Mouse (Mus musculus): ENCODE measurements at regions not wholly inside any gene's neighbourhood (a gene's known extent, or its start where the extent isn't known, plus 50 kb on each side); places are given as distances from the start of the nearest gene placed in this dataset.

GRCm38 (mm10) chr16:84581166-84581565 is 66.2 kb downstream of the A730009L09Rik start:
- Histone ChIP-seq H3K4me3 (replicated peaks) (no peak overlapping the region), H3K9me3 (replicated peaks) (no peaks in the 10 kb centered on the region), H3K4me2 (no peak overlapping the region), H3K27ac (no peak overlapping the region), H3K36me3 (no peaks in the 10 kb centered on the region), H3K9ac (no peak overlapping the region), H3K4me1 (replicated peaks) (no peaks in the 10 kb centered on the region), H3K27me3 (no peaks in the 10 kb centered on the region)
- ATAC-seq (ENCODE audit: low read depth) (no peak), DNase-seq (no peak)
- WGBS (ENCODE audit: insufficient replicate concordance), result 62% methylated on average over 4 of the region's 4 CpGs

GRCm38 (mm10) chr16:84583323-84583722 is 68.4 kb downstream of the A730009L09Rik start:
- DNase-seq (no peak), ATAC-seq (ENCODE audit: low read depth) (no peak)
- no peak overlapping the region for H3K9ac ChIP-seq
- no peaks in the 10 kb centered on the region for H3K36me3 ChIP-seq
- no peak overlapping the region for H3K4me3 ChIP-seq (replicated peaks)
- H3K4me2 ChIP-seq, result no peak overlapping the region
- H3K27me3 ChIP-seq, result no peaks in the 10 kb centered on the region
- H3K27ac ChIP-seq, result no peak overlapping the region
- no peaks in the 10 kb centered on the region for H3K4me1 ChIP-seq (replicated peaks)
- 34% methylated on average over 7 of the region's 7 CpGs for WGBS (ENCODE audit: insufficient replicate concordance)
- H3K9me3 ChIP-seq (replicated peaks), result no peaks in the 10 kb centered on the region

GRCm38 (mm10) chr16:84583773-84584229 is 68.9 kb downstream of the A730009L09Rik start:
- ATAC-seq (ENCODE audit: low read depth), result no peak
- H3K36me3 ChIP-seq, result no peaks in the 10 kb centered on the region
- no peak overlapping the region for H3K9ac ChIP-seq
- no peak for DNase-seq
- no peak overlapping the region for H3K27ac ChIP-seq
- no peaks in the 10 kb centered on the region for H3K27me3 ChIP-seq
- no peaks in the 10 kb centered on the region for H3K9me3 ChIP-seq (replicated peaks)
- no peak overlapping the region for H3K4me3 ChIP-seq (replicated peaks)
- no peaks in the 10 kb centered on the region for H3K4me1 ChIP-seq (replicated peaks)
- WGBS (ENCODE audit: insufficient replicate concordance), result 40% methylated on average over 19 of the region's 19 CpGs
- no peak overlapping the region; the same call in 1 of the 2 replicates for H3K4me2 ChIP-seq

GRCm38 (mm10) chr16:84584724-84585399 is 69.9 kb downstream of the A730009L09Rik start:
- no peak for DNase-seq
- WGBS (ENCODE audit: insufficient replicate concordance), result 58% methylated on average over 14 of the region's 14 CpGs
- no peaks in the 10 kb centered on the region for H3K9me3 ChIP-seq (replicated peaks)
- H3K36me3 ChIP-seq, result no peaks in the 10 kb centered on the region
- no peak overlapping the region for H3K27ac ChIP-seq
- H3K27me3 ChIP-seq, result no peaks in the 10 kb centered on the region
- no peak for ATAC-seq (ENCODE audit: low read depth)
- no peak overlapping the region for H3K9ac ChIP-seq
- H3K4me3 ChIP-seq (replicated peaks), result no peak overlapping the region
- H3K4me2 ChIP-seq, result no peak overlapping the region
- H3K4me1 ChIP-seq (replicated peaks), result no peaks in the 10 kb centered on the region

GRCm38 (mm10) chr16:84592978-84593377 is 78.1 kb downstream of the A730009L09Rik start:
- H3K4me2 ChIP-seq, result no peak overlapping the region
- no peak overlapping the region for H3K4me3 ChIP-seq (replicated peaks)
- no peak overlapping the region for H3K27ac ChIP-seq
- no peaks in the 10 kb centered on the region for H3K9me3 ChIP-seq (replicated peaks)
- DNase-seq (no peak), ATAC-seq (ENCODE audit: low read depth) (no peak)
- no peaks in the 10 kb centered on the region for H3K27me3 ChIP-seq
- H3K4me1 ChIP-seq (replicated peaks), result no peaks in the 10 kb centered on the region
- no peaks in the 10 kb centered on the region for H3K36me3 ChIP-seq
- no peak overlapping the region for H3K9ac ChIP-seq
- WGBS (ENCODE audit: insufficient replicate concordance), result 32% methylated on average over 2 of the region's 2 CpGs

- Histone ChIP-seq H3K27me3 (no peaks in the 10 kb centered on the region), H3K36me3 (no peaks in the 10 kb centered on the region), H3K9me3 (replicated peaks) (no peaks in the 10 kb centered on the region), H3K27ac (no peak overlapping the region), H3K4me3 (replicated peaks) (no peak overlapping the region), H3K4me1 (replicated peaks) (no peaks in the 10 kb centered on the region), H3K4me2 (no peak overlapping the region), H3K9ac (no peak overlapping the region)
- no peak for DNase-seq
- no peak for ATAC-seq (ENCODE audit: low read depth)
- 65% methylated on average over 8 of the region's 8 CpGs for WGBS (ENCODE audit: insufficient replicate concordance)
These were observed 88.0 kb downstream of the A730009L09Rik start for GRCm38 (mm10) chr16:84602969-84603368.

- H3K9ac ChIP-seq, result no peak overlapping the region
- DNase-seq (no peak), ATAC-seq (ENCODE audit: low read depth) (no peak)
- no peaks in the 10 kb centered on the region for H3K27me3 ChIP-seq
- no peak overlapping the region for H3K4me3 ChIP-seq (replicated peaks)
- no peaks in the 10 kb centered on the region for H3K36me3 ChIP-seq
- 73% methylated on average over 1 of the region's 1 CpGs for WGBS (ENCODE audit: insufficient replicate concordance)
- no peaks in the 10 kb centered on the region for H3K4me1 ChIP-seq (replicated peaks)
- H3K4me2 ChIP-seq, result no peak overlapping the region
- no peaks in the 10 kb centered on the region for H3K9me3 ChIP-seq (replicated peaks)
- H3K27ac ChIP-seq, result no peak overlapping the region
These were observed 88.7 kb downstream of the A730009L09Rik start for GRCm38 (mm10) chr16:84603465-84604205.

- H3K4me2 ChIP-seq, result no peak overlapping the region
- no peak overlapping the region for H3K27ac ChIP-seq
- ATAC-seq (ENCODE audit: low read depth) (no peak), DNase-seq (no peak)
- H3K4me1 ChIP-seq (replicated peaks), result no peaks in the 10 kb centered on the region
- no peaks in the 10 kb centered on the region for H3K36me3 ChIP-seq
- H3K27me3 ChIP-seq, result no peaks in the 10 kb centered on the region
- no peak overlapping the region for H3K4me3 ChIP-seq (replicated peaks)
- WGBS (ENCODE audit: insufficient replicate concordance), result 73% methylated on average over 9 of the region's 9 CpGs
- no peak overlapping the region for H3K9ac ChIP-seq
- no peaks in the 10 kb centered on the region for H3K9me3 ChIP-seq (replicated peaks)
These were observed 89.5 kb downstream of the A730009L09Rik start for GRCm38 (mm10) chr16:84604272-84604975.

GRCm38 (mm10) chr16:84606010-84606803 is 91.3 kb downstream of the A730009L09Rik start:
- no peaks in the 10 kb centered on the region for H3K4me1 ChIP-seq (replicated peaks)
- H3K27ac ChIP-seq, result no peak overlapping the region
- no peaks in the 10 kb centered on the region for H3K36me3 ChIP-seq
- DNase-seq (no peak), ATAC-seq (ENCODE audit: low read depth) (no peak)
- no peak overlapping the region for H3K4me2 ChIP-seq
- H3K9ac ChIP-seq, result no peak overlapping the region
- no peaks in the 10 kb centered on the region for H3K9me3 ChIP-seq (replicated peaks)
- no peak overlapping the region for H3K4me3 ChIP-seq (replicated peaks)
- no peaks in the 10 kb centered on the region for H3K27me3 ChIP-seq
- 35% methylated on average over 5 of the region's 5 CpGs for WGBS (ENCODE audit: insufficient replicate concordance)

GRCm38 (mm10) chr16:84606804-84607095 is 91.8 kb downstream of the A730009L09Rik start:
- no peaks in the 10 kb centered on the region for H3K9me3 ChIP-seq (replicated peaks)
- H3K27me3 ChIP-seq, result no peaks in the 10 kb centered on the region
- WGBS (ENCODE audit: insufficient replicate concordance), result 42% methylated on average over 2 of the region's 2 CpGs
- no peak overlapping the region for H3K4me2 ChIP-seq
- no peak for ATAC-seq (ENCODE audit: low read depth)
- no peak overlapping the region for H3K9ac ChIP-seq
- H3K4me1 ChIP-seq (replicated peaks), result no peaks in the 10 kb centered on the region
- DNase-seq, result no peak
- H3K36me3 ChIP-seq, result no peaks in the 10 kb centered on the region
- H3K27ac ChIP-seq, result no peak overlapping the region
- no peak overlapping the region for H3K4me3 ChIP-seq (replicated peaks)

GRCm38 (mm10) chr16:84607503-84607902 is 92.6 kb downstream of the A730009L09Rik start:
- Histone ChIP-seq H3K36me3 (no peaks in the 10 kb centered on the region), H3K27me3 (no peaks in the 10 kb centered on the region), H3K9me3 (replicated peaks) (no peaks in the 10 kb centered on the region), H3K4me3 (replicated peaks) (no peak overlapping the region), H3K4me1 (replicated peaks) (no peaks in the 10 kb centered on the region), H3K27ac (no peak overlapping the region), H3K9ac (no peak overlapping the region), H3K4me2 (no peak overlapping the region)
- WGBS (ENCODE audit: insufficient replicate concordance), result 53% methylated on average over 6 of the region's 6 CpGs
- DNase-seq (no peak), ATAC-seq (ENCODE audit: low read depth) (no peak)

Measured in liver, embryonic 13.5 days (tissue).